Mouse (Mus musculus) cerebellum, adult 2 months (tissue): Measurements from ENCODE around the gene Hbb-bh2.
"Not testable (repeated sequence)": the region's sequence is repeated elsewhere in the genome, so short reads cannot be mapped to it uniquely, and the experiment has no call there.

ENCODE experiments used
- CTCF ChIP-seq: fragments of 200-500 bp; IDR thresholded peaks from 2 replicates; pipeline ENCODE4 v1.5.1; 2011; ENCODE audit warnings: low read depth, mild to moderate bottlenecking, control low read depth, low read length, moderate library complexity, borderline replicate concordance; ENCODE audit not compliant: insufficient read depth
- POLR2A ChIP-seq: fragments of 200-500 bp; IDR thresholded peaks from 2 replicates; pipeline ENCODE4 v1.6.1; 2011; ENCODE audit warnings: low read length, control low read depth, borderline replicate concordance; ENCODE audit not compliant: insufficient read depth

GRCm38 (mm10) chr7:103827139-103827538, 13.2 kb downstream of the Hbb-bh2 start:
- TF ChIP-seq CTCF, POLR2A: not testable (repeated sequence)
